Mouse (Mus musculus) CH12.LX (cell line): ENCODE measurements at regions not wholly inside any gene's neighbourhood (a gene's known extent, or its start where the extent isn't known, plus 50 kb on each side); places are given as distances from the start of the nearest gene placed in this dataset.

Source experiments
- DNase-seq: peaks from one replicate; pipeline ENCODE4 v3.0.0-alpha.2; 2013; ENCODE audit errors: extremely low read depth
- H3K27ac ChIP-seq: 2 replicates; pipeline ENCODE4 v1.5.1; 2012; ENCODE audit warnings: low read depth, mild to moderate bottlenecking, control low read depth, moderate library complexity; ENCODE audit not compliant: insufficient read depth
- H3K27me3 ChIP-seq: replicated peaks from 2 replicates; pipeline ENCODE3; 2012; ENCODE audit warnings: inconsistent platforms
- H3K36me3 ChIP-seq, 2 experiments: replicated peaks in 1 of 2; 2 replicates each; pipeline versions ENCODE3 to v1.6.1; 2012; ENCODE audit warnings: inconsistent platforms in 1 of 2, low read length in 1 of 2, mild to moderate bottlenecking in 1 of 2, mixed read lengths in 1 of 2, moderate library complexity in 1 of 2; ENCODE audit not compliant: control insufficient read depth in 1 of 2, insufficient read depth in 1 of 2
- H3K4me1 ChIP-seq, 2 experiments: 2 replicates each; pipeline ENCODE4 v1.6.1; 2012; ENCODE audit warnings: inconsistent platforms in 1 of 2, moderate library complexity in 1 of 2; ENCODE audit not compliant: insufficient read depth in 2 of 2, control insufficient read depth in 1 of 2
- H3K4me2 ChIP-seq: 2 replicates; pipeline ENCODE4 v1.6.1; 2012; ENCODE audit warnings: low read depth, mild to moderate bottlenecking, control low read depth; ENCODE audit not compliant: poor library complexity, insufficient read depth, severe bottlenecking
- H3K4me3 ChIP-seq, 3 experiments: fragments of 150-350 bp in 1 of 3; sonication (generic) in 1 of 3; replicated peaks in 1 of 3; 2 replicates each; pipeline versions ENCODE3 to v1.5.1; 2011 to 2012; ENCODE audit warnings: low read depth in 2 of 3, low read length in 2 of 3, mild to moderate bottlenecking in 2 of 3, moderate library complexity in 2 of 3, control low read depth in 1 of 3, improper control_type of control experiment in 1 of 3, inconsistent platforms in 1 of 3, mixed read lengths in 1 of 3; ENCODE audit not compliant: poor library complexity in 1 of 3
- H3K79me2 ChIP-seq: replicated peaks from 2 replicates; pipeline ENCODE4 v1.6.1; 2012; ENCODE audit warnings: mild to moderate bottlenecking, moderate library complexity; ENCODE audit not compliant: control insufficient read depth, poor library complexity, insufficient read depth, severe bottlenecking; ENCODE audit errors: extremely low read depth
- H3K9ac ChIP-seq: 2 replicates; pipeline ENCODE4 v1.6.1; 2012; ENCODE audit warnings: low read depth, mild to moderate bottlenecking, control low read depth, moderate library complexity; ENCODE audit not compliant: insufficient read depth
- H3K9me3 ChIP-seq: replicated peaks from 2 replicates; pipeline ENCODE3; 2012; ENCODE audit warnings: low read length, inconsistent platforms, mixed read lengths
- BHLHE40 ChIP-seq: IDR thresholded peaks from 2 replicates; pipeline ENCODE4 v1.6.1; 2011; ENCODE audit warnings: mild to moderate bottlenecking, low read depth, low read length, improper control_type of control experiment
- CHD1 ChIP-seq: IDR thresholded peaks from 2 replicates; pipeline ENCODE4 v1.6.1; 2012; ENCODE audit warnings: low read depth, low read length, improper control_type of control experiment, inconsistent platforms
- CHD2 ChIP-seq: IDR thresholded peaks from 2 replicates; pipeline ENCODE4 v1.6.1; 2011; ENCODE audit warnings: low read length, improper control_type of control experiment
- CTCF ChIP-seq, 2 experiments: IDR thresholded peaks in 1 of 2; conservative IDR thresholded peaks in 1 of 2; 2 replicates each; pipeline ENCODE4 v1.5.1; 2011 to 2012; ENCODE audit warnings: low read depth in 2 of 2, low read length in 2 of 2, improper control_type of control experiment in 1 of 2, inconsistent platforms in 1 of 2, mild to moderate bottlenecking in 1 of 2, moderate library complexity in 1 of 2
- E2F4 ChIP-seq: IDR thresholded peaks from 2 replicates; pipeline ENCODE4 v1.6.1; 2011; ENCODE audit warnings: low read depth, low read length, improper control_type of control experiment; ENCODE audit not compliant: insufficient replicate concordance
- ELF1 ChIP-seq: IDR thresholded peaks from 2 replicates; pipeline ENCODE4 v1.6.1; 2014; ENCODE audit warnings: low read depth, mild to moderate bottlenecking, inconsistent platforms, low read length, improper control_type of control experiment
- GABPA ChIP-seq: IDR thresholded peaks from 2 replicates; pipeline ENCODE4 v1.6.1; 2012; ENCODE audit warnings: low read depth, low read length, improper control_type of control experiment, inconsistent platforms; ENCODE audit not compliant: insufficient replicate concordance
- IRF4 ChIP-seq: IDR thresholded peaks from 2 replicates; pipeline ENCODE4 v1.6.1; 2014; ENCODE audit warnings: low read depth, mild to moderate bottlenecking, inconsistent platforms, low read length, improper control_type of control experiment
- JUN ChIP-seq: IDR thresholded peaks from 2 replicates; pipeline ENCODE4 v1.6.1; 2011; ENCODE audit warnings: low read depth, mild to moderate bottlenecking, low read length, improper control_type of control experiment, moderate library complexity; ENCODE audit not compliant: insufficient read depth
- MAFK ChIP-seq: IDR thresholded peaks from 2 replicates; pipeline ENCODE4 v1.6.1; 2011; ENCODE audit warnings: low read length, improper control_type of control experiment; ENCODE audit not compliant: insufficient replicate concordance
- MAX ChIP-seq: IDR thresholded peaks from 2 replicates; pipeline ENCODE4 v1.6.1; 2011; ENCODE audit warnings: low read length, improper control_type of control experiment
- MEF2A ChIP-seq: IDR thresholded peaks from 2 replicates; pipeline ENCODE4 v1.6.1; 2014; ENCODE audit warnings: low read depth, mild to moderate bottlenecking, inconsistent platforms, low read length, improper control_type of control experiment, borderline replicate concordance
- NRF1 ChIP-seq: IDR thresholded peaks from 2 replicates; pipeline ENCODE4 v1.6.1; 2014; ENCODE audit warnings: low read depth, mild to moderate bottlenecking, inconsistent platforms, low read length, improper control_type of control experiment, moderate library complexity
- POLR2A ChIP-seq: IDR thresholded peaks from 2 replicates; pipeline ENCODE4 v1.6.1; 2011; ENCODE audit warnings: low read depth, mild to moderate bottlenecking, improper control_type of control experiment, low read length
- RAD21 ChIP-seq: IDR thresholded peaks from 2 replicates; pipeline ENCODE4 v1.6.1; 2011; ENCODE audit warnings: low read depth, mild to moderate bottlenecking, low read length, improper control_type of control experiment, moderate library complexity
- RCOR1 ChIP-seq: conservative IDR thresholded peaks from 2 replicates; pipeline ENCODE4 v1.6.1; 2012; ENCODE audit warnings: low read depth, mild to moderate bottlenecking, inconsistent platforms, low read length, improper control_type of control experiment
- UBTF ChIP-seq: IDR thresholded peaks from 2 replicates; pipeline ENCODE4 v1.6.1; 2012; ENCODE audit warnings: low read depth, mild to moderate bottlenecking, inconsistent platforms, low read length, improper control_type of control experiment, moderate library complexity
- USF2 ChIP-seq: conservative IDR thresholded peaks from 2 replicates; pipeline ENCODE4 v1.6.1; 2011; ENCODE audit warnings: low read depth, low read length, improper control_type of control experiment
- ZC3H11A ChIP-seq: IDR thresholded peaks from 2 replicates; pipeline ENCODE4 v1.6.1; 2012; ENCODE audit warnings: low read depth, mild to moderate bottlenecking, inconsistent platforms, low read length, improper control_type of control experiment
- ZKSCAN1 ChIP-seq: IDR thresholded peaks from 2 replicates; pipeline ENCODE4 v1.6.1; 2012; ENCODE audit warnings: low read depth, inconsistent platforms, low read length, improper control_type of control experiment, borderline replicate concordance
- dilution Hi-C: fragments of 300-500 bp; cut with MboI; formaldehyde crosslinking; loops from 2 replicates; pipeline ENCODE4 v1.14.3; 2020; ENCODE audit warnings: low sequenced_read_pairs; ENCODE audit not compliant: extremely low pct_unique_long_range_greater_than_20kb, extremely low pct_ligation_motif_present
- in situ Hi-C: fragments of 300-500 bp; cut with MboI; formaldehyde crosslinking; loops from 3 replicates; pipeline ENCODE4 v1.14.3; 2019; ENCODE audit warnings: low sequenced_read_pairs, low pct_ligation_motif_present, low pct_unique_long_range_greater_than_20kb, mixed read lengths

- in situ Hi-C loops = no loop called here
- dilution Hi-C loops = no loop called here
- Histone ChIP-seq H3K4me3 (no peak overlapping the region), H3K36me3 (no peaks in the 10 kb centered on the region), H3K27me3 (peaks cover 34% of the 10 kb centered on the region), H3K9ac (no peak overlapping the region), H3K4me2 (no peak overlapping the region), H3K27ac (no peak overlapping the region), H3K79me2 (no peaks in the 10 kb centered on the region), H3K4me1 (no peaks in the 10 kb centered on the region), H3K9me3 (peaks cover 4% of the 10 kb centered on the region)
- no peak for TF ChIP-seq MAX
- no peak for TF ChIP-seq ELF1
- no peak for TF ChIP-seq UBTF
- no peak for TF ChIP-seq POLR2A
- TF ChIP-seq MAFK = no peak
- no peak for TF ChIP-seq CHD2
- TF ChIP-seq USF2 = no peak
- TF ChIP-seq ZKSCAN1 = no peak
- TF ChIP-seq NRF1 = no peak
- TF ChIP-seq CHD1 = no peak
- no peak for TF ChIP-seq BHLHE40
- TF ChIP-seq JUN = no peak
- TF ChIP-seq ZC3H11A = no peak
- no peak for TF ChIP-seq RAD21
- no peak for TF ChIP-seq RCOR1
- no peak for TF ChIP-seq IRF4
- DNase-seq = no peak
Measured at GRCm38 (mm10) chr1:105191126-105191525, 165.4 kb downstream of the Rnf152 start.

DNA sequence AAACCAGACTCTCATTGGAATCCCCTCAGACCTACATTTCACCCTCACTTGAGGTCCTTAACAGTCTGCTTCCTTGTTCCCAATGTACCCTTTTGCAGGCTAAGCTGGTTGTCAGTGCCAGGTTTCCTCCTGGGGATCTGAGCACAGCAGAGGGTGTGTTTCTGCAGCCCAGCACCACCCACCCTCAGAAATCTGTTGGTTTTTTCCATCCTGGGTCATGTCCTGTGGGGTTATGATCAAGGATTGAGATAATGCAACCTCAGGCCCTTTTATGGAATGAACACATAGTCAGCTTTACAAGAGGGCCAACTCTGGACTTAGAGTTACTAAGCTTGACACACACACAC is 167.6 kb downstream of the Rnf152 start:
- in situ Hi-C loops = no loop called here

More for the DNA sequence above, 167.6 kb downstream of the Rnf152 start:
- dilution Hi-C loops = no loop called here
- Histone ChIP-seq H3K79me2 (no peaks in the 10 kb centered on the region), H3K9ac (no peak overlapping the region), H3K36me3 (no peaks in the 10 kb centered on the region), H3K4me1 (no peaks in the 10 kb centered on the region), H3K27me3 (peaks cover 54% of the 10 kb centered on the region), H3K27ac (no peak overlapping the region), H3K4me3 (no peak overlapping the region), H3K4me2 (no peak overlapping the region), H3K9me3 (peaks cover 4% of the 10 kb centered on the region)
- no peak for DNase-seq
- TF ChIP-seq E2F4 (no peak), MEF2A (no peak), CHD2 (no peak), CHD1 (no peak), BHLHE40 (no peak), MAFK (no peak), CTCF (conservative IDR thresholded peaks at IDR 0.05 in 1 of 2, IDR thresholded peaks at IDR 0.05 in 1 of 2; ENCODE audit: low read depth in 2 of 2, low read length in 2 of 2) (no peak), ZC3H11A (no peak), GABPA (no peak), ZKSCAN1 (no peak), NRF1 (no peak), RAD21 (no peak), POLR2A (no peak)
